Mouse (Mus musculus) cerebellum, adult 2 months (tissue): ENCODE results near the gene Coro1c.

Experiments
- CTCF ChIP-seq: fragments of 200-500 bp; IDR thresholded peaks from 2 replicates; pipeline ENCODE4 v1.5.1; 2011; ENCODE audit warnings: low read depth, mild to moderate bottlenecking, control low read depth, low read length, moderate library complexity, borderline replicate concordance; ENCODE audit not compliant: insufficient read depth
- POLR2A ChIP-seq: fragments of 200-500 bp; IDR thresholded peaks from 2 replicates; pipeline ENCODE4 v1.6.1; 2011; ENCODE audit warnings: low read length, control low read depth, borderline replicate concordance; ENCODE audit not compliant: insufficient read depth

- TF ChIP-seq CTCF (no peak), POLR2A (no peak)
These were observed 83.0 kb downstream of the Coro1c start for GRCm38 (mm10) chr5:113825558-113825957.
